Mouse (Mus musculus): ENCODE data around the gene Gm18596.
"Not testable (repeated sequence)": the region's sequence is repeated elsewhere in the genome, so short reads cannot be mapped to it uniquely, and the experiment has no call there.

DNA sequence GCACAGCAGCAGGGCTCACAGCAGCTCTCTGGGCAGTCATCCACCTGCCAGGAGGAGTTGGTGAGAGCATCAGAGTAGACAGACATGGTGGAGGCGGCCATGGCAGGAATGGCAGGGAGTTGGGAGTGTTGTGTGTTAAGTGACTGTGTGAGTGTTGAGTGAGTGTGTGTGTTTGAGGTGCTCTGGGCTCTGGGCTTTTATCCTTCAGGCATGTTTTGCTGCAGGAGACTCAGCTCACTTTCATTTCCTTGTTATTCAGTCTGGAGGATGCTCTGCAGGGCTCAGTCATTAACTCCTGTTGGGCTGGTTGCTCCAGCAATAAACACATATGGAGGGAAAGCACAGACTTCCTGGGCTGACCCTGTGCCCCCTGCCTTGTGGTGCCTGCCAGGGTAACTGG, 40.0 kb upstream of the Gm18596 start, which contains the start of gene Gm3250:
- not testable (repeated sequence) for TF ChIP-seq EP300, CTCF (IDR thresholded peaks at IDR 0.05; ENCODE audit: low read depth)
